Comparison of ENCODE assay signal across 9 mouse cellular contexts in the genomic region with DNA sequence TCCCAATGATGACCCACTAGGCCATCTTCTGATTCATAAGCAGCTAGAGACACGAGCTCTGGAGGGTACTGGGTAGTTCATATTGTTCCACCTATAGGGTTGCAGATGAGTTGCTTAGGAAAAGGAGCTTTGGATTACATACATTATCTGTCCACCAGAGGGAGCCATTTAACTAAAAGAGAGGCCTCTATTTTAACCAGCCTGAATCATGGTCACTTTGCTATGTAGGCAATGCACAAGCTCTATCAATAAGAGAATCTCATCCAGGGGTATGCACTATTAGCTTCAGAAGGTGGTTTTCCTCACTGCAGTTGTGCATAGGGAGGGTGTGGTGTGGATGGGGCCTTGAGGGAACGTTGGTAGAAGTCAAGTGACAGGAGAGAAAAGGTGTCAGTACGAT.
DNase-seq lines count a peak whose midpoint lies in the region; ATAC-seq and TF ChIP-seq lines count a peak whose summit lies in the region.
"Had no signal": no experiment of that assay in that cellular context is flagged by ENCODE, and none has a peak within 500 bp of the region (broad histone marks: within the 10 kb centered on the region; RNA-seq: fewer than 3 reads in every experiment).

No protein-coding gene starts in this region.

- TF ChIP-seq CTCF in cerebellum, adult 2 months (IDR thresholded peaks at IDR 0.05; ENCODE audit: borderline replicate concordance, insufficient read depth, low read depth, low read length) = peak; percentile 51; the same call in 1 of the 2 replicates

- peak; percentile 99 for ATAC-seq in frontal cortex, adult (ENCODE audit: low TSS enrichment)
- peak; percentile 47 for ATAC-seq in stomach, embryonic 15.5 days (ENCODE audit: insufficient read depth, low FRiP score, low read depth)

- no peaks in the 10 kb centered on the region for H3K36me3 ChIP-seq in stomach, embryonic 15.5 days

- H3K9ac ChIP-seq in stomach, embryonic 15.5 days = no peak overlapping the region

- no peak overlapping the region for H3K27ac ChIP-seq in cerebellum, adult 2 months (ENCODE audit: insufficient read depth, low read length)
- no peak overlapping the region for H3K27ac ChIP-seq in stomach, embryonic 15.5 days

- H3K4me1 ChIP-seq in cerebellum, adult 2 months (ENCODE audit: control insufficient read depth, insufficient read depth, low read length) = no peaks in the 10 kb centered on the region
- no peaks in the 10 kb centered on the region for H3K4me1 ChIP-seq in stomach, embryonic 15.5 days
- H3K4me1 ChIP-seq: megakaryocyte, embryonic 14.5 days had no signal

- no peak overlapping the region for H3K4me3 ChIP-seq in cerebellum, adult 2 months (replicated peaks; ENCODE audit: insufficient read depth, low read depth, low read length)
- no peak overlapping the region for H3K4me3 ChIP-seq in stomach, embryonic 15.5 days (replicated peaks)
- H3K4me3 ChIP-seq: megakaryocyte, embryonic 14.5 days had no signal

- no peak for TF ChIP-seq POLR2A in cerebellum, adult 2 months (IDR thresholded peaks at IDR 0.05; ENCODE audit: borderline replicate concordance, insufficient read depth, low read length)

- no peaks in the 10 kb centered on the region for H3K9me3 ChIP-seq in stomach, embryonic 15.5 days
- H3K9me3 ChIP-seq: megakaryocyte, embryonic 14.5 days had no signal

- peak; percentile 27 to 30 for DNase-seq in right cerebral cortex, adult 2 months (ENCODE audit: low spot score in 2 of 2)
- no peak for DNase-seq in right cerebral cortex, postnatal 36 days (ENCODE audit: low spot score in 2 of 2)
- DNase-seq in cerebellum, adult 2 months = peak; percentile 17 to 44
- DNase-seq in layer of hippocampus, adult 18-20 months (ENCODE audit: low spot score in 2 of 2) = peak; percentile 6 to 77
- DNase-seq in lung, postnatal 25 days (ENCODE audit: low spot score) = peak; percentile 28
- DNase-seq in ovary, adult 18-20 months (ENCODE audit: low spot score) = no peak

- H3K27me3 ChIP-seq in cerebellum, adult 2 months (ENCODE audit: control insufficient read depth, insufficient read depth, low read length) = no peaks in the 10 kb centered on the region
- H3K27me3 ChIP-seq in stomach, embryonic 15.5 days (replicated peaks) = no peaks in the 10 kb centered on the region
- H3K27me3 ChIP-seq: megakaryocyte, embryonic 14.5 days had no signal

- no peak overlapping the region for H3K4me2 ChIP-seq in stomach, embryonic 15.5 days

- WGBS in cerebellum, adult 2 months = 46% methylated on average over 3 of the region's 3 CpGs
- WGBS in stomach, embryonic 15.5 days = 39% methylated on average over 3 of the region's 3 CpGs

Comparison
In these comparisons a context has a peak if more than half of its experiments do, and no peak if none do; other contexts are left out.
1. DNase-seq: peak in right cerebral cortex, adult 2 months (2 of 2), cerebellum, adult 2 months (2 of 2), layer of hippocampus, adult 18-20 months (2 of 2) and lung, postnatal 25 days (single experiment); none in right cerebral cortex, postnatal 36 days (0 of 2) and ovary, adult 18-20 months (single experiment).